Mouse (Mus musculus): Measurements from ENCODE around the gene Tnfrsf19. TPM values are rescaled to one million over a fixed set of nuclear protein-coding genes. Genes with fewer than 3 reads are reported as not detected.

Tnfrsf19 gene
- polyA plus RNA-seq, 1 experiment from 2014 or later = 21.4 TPM

DNA sequence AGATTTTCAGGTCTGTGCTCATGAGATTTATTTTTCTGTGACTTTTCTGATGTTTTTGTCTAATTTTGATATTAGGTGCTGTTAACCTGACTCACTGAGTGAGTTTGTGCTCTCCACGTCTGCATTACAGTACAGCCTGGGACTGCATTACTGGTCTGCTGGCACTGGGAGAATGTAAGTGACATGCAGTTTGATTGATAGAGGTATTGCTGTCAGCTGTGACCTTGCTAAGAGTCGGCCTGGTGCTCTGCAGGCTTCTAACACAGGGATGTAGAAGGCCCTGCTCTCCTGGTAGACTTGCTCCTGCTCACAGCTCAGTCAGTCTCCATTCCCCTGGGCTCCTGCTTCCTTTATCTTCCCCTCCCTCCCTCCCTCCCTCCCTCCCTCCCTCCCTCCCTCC, 25.3 kb downstream of the Tnfrsf19 start:
- WGBS = 50% methylated on average over 2 of the region's 2 CpGs
- Histone ChIP-seq H3K4me3 (no peak overlapping the region), H3K9me3 (no peaks in the 10 kb centered on the region), H3K4me1 (peaks cover 10% of the 10 kb centered on the region), H3K36me3 (peaks cover 20% of the 10 kb centered on the region), H3K4me2 (no peak overlapping the region), H3K9ac (no peak overlapping the region), H3K27me3 (replicated peaks) (no peaks in the 10 kb centered on the region), H3K27ac (replicated peaks) (no peak overlapping the region)
- ATAC-seq (ENCODE audit: extremely low read depth, insufficient number of reproducible peaks, low FRiP score, low TSS enrichment) = no peak

- H3K4me1 ChIP-seq = peaks cover 10% of the 10 kb centered on the region
- 86% methylated on average over 1 of the region's 1 CpGs for WGBS
- no peak overlapping the region for H3K4me3 ChIP-seq
- no peak overlapping the region for H3K4me2 ChIP-seq
- H3K9me3 ChIP-seq = no peaks in the 10 kb centered on the region
- H3K27me3 ChIP-seq (replicated peaks) = no peaks in the 10 kb centered on the region
- H3K27ac ChIP-seq (replicated peaks) = no peak overlapping the region
- H3K36me3 ChIP-seq = peaks cover 20% of the 10 kb centered on the region
- no peak for ATAC-seq (ENCODE audit: extremely low read depth, insufficient number of reproducible peaks, low FRiP score, low TSS enrichment)
- no peak overlapping the region for H3K9ac ChIP-seq
Measured at GRCm38 (mm10) chr14:61019880-61020279, 26.4 kb downstream of the Tnfrsf19 start.

DNA sequence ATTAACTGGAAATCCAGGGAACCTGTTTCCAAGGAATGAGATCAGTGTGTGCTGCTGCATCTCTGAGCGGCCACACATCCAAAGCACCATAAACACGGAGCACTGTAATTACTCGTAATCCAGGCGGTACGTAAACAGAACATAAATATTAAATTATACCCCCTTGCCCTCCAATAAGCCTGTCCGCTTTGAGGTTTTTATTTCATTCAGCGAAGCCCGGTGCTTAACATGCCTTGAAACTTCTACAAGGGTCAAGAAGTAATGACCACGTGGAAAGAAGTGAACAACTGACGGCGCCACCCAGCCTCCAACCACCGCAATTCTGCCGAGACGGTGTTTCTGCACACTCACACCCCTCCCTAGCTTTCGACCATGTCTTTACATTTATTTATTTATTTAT, 31.7 kb downstream of the Tnfrsf19 start:
- Histone ChIP-seq H3K36me3 (peaks cover 5% of the 10 kb centered on the region; the same call in 1 of the 2 replicates), H3K9ac (no peak overlapping the region), H3K4me2 (no peak overlapping the region), H3K27ac (replicated peaks) (no peak overlapping the region), H3K9me3 (no peaks in the 10 kb centered on the region), H3K4me3 (no peak overlapping the region), H3K4me1 (peaks cover 26% of the 10 kb centered on the region), H3K27me3 (replicated peaks) (no peaks in the 10 kb centered on the region)
- ATAC-seq (ENCODE audit: extremely low read depth, insufficient number of reproducible peaks, low FRiP score, low TSS enrichment) = no peak
- WGBS = 92% methylated on average over 15 of the region's 15 CpGs

DNA sequence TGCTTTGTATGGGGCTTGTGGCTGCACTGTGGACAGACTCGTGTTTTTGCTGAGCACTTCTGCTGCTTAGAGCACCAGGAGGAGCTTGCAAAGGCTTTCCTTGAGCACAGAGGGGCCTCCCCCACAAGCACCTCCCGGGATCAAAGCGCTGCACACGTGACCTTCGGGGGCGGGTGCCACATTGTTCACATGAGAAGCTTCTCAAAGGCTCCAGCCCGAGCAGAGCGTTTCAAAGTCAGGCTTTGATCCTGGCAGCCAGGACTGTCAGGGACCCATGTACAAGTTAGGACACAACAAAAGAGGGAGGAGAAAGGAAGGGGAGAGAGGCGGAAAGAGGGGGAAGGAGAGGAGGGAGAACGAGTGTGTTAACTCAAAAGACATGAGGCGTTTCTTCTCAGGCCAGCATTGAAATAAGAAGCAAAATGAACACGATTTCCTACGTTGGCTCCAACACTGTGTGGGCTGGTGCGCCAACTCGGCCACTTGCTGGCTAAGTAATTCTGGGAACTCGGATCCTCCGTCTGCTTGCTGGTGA, 33.8 kb downstream of the Tnfrsf19 start:
- Histone ChIP-seq H3K27me3 (replicated peaks) (no peaks in the 10 kb centered on the region), H3K9ac (peak overlapping the region; percentile 74), H3K27ac (replicated peaks) (peak overlapping the region; percentile 86), H3K4me3 (peak overlapping the region; percentile 42), H3K4me1 (peaks cover 22% of the 10 kb centered on the region), H3K9me3 (no peaks in the 10 kb centered on the region), H3K36me3 (no peaks in the 10 kb centered on the region), H3K4me2 (peak overlapping the region; percentile 67)
- WGBS = 1% methylated on average over 17 of the region's 17 CpGs
- peak; percentile 67; the same call in 1 of the 2 replicates for ATAC-seq (ENCODE audit: extremely low read depth, insufficient number of reproducible peaks, low FRiP score, low TSS enrichment)

GRCm38 (mm10) chr14:61011621-61012174, 34.6 kb downstream of the Tnfrsf19 start:
- no peak overlapping the region for H3K9ac ChIP-seq
- H3K4me1 ChIP-seq = peaks cover 25% of the 10 kb centered on the region
- H3K4me3 ChIP-seq = no peak overlapping the region
- H3K27me3 ChIP-seq (replicated peaks) = no peaks in the 10 kb centered on the region
- 89% methylated on average over 8 of the region's 8 CpGs for WGBS
- no peak for ATAC-seq (ENCODE audit: extremely low read depth, insufficient number of reproducible peaks, low FRiP score, low TSS enrichment)
- no peak overlapping the region for H3K4me2 ChIP-seq
- peak overlapping the region; percentile 86; the same call in 1 of the 2 replicates for H3K27ac ChIP-seq (replicated peaks)
- H3K36me3 ChIP-seq = no peaks in the 10 kb centered on the region
- H3K9me3 ChIP-seq = no peaks in the 10 kb centered on the region

DNA sequence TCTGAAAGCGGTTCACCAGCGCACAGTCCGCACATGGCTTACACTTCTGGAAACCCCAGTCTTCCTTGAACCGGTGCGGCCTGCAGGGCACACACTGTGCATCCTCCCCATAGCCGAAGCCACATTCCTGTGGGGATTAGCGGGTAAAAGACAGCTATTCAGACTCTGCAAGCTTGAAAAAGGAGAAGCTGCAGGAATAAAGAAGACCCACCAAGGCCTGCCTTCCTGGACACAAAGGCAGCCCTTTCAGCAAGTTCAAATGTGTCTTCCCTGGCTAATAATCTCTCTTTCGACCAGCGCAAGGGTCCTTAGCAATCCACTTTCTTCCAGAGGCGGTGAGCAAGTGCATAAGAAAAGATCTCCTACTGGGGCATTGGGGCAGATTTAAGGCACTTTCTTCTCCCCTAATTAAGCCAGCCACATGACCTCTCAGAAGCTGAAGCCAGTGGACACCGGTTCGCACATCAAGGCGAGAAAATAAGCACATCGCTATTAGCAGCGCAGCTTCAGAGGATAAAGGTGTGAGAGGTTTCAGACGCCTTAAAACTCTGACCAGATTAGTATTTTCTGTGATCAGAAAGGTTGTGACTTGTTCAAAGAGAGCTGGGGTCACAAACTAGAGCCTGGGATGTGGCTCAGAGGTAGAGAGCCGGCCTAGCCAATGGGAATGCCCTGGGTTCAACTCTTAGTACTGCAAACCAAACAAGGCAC, 41.0 kb downstream of the Tnfrsf19 start:
- Histone ChIP-seq H3K4me3 (no peak overlapping the region), H3K4me2 (no peak overlapping the region), H3K27ac (replicated peaks) (no peak overlapping the region), H3K4me1 (peaks cover 12% of the 10 kb centered on the region), H3K9me3 (no peaks in the 10 kb centered on the region), H3K27me3 (replicated peaks) (0 out of 2 replicates have a peak, but pooled peaks cover 2% of the 10 kb centered on the region), H3K9ac (no peak overlapping the region; the same call in 1 of the 2 replicates), H3K36me3 (peaks cover 3% of the 10 kb centered on the region; the same call in 1 of the 2 replicates)
- ATAC-seq (ENCODE audit: extremely low read depth, insufficient number of reproducible peaks, low FRiP score, low TSS enrichment) = no peak
- WGBS = 48% methylated on average over 17 of the region's 17 CpGs

- H3K9me3 ChIP-seq = no peaks in the 10 kb centered on the region
- 0 out of 2 replicates have a peak, but pooled peaks cover 2% of the 10 kb centered on the region for H3K27me3 ChIP-seq (replicated peaks)
- WGBS = 87% methylated on average over 6 of the region's 6 CpGs
- H3K4me2 ChIP-seq = no peak overlapping the region
- peaks cover 12% of the 10 kb centered on the region for H3K4me1 ChIP-seq
- no peak overlapping the region for H3K4me3 ChIP-seq
- ATAC-seq (ENCODE audit: extremely low read depth, insufficient number of reproducible peaks, low FRiP score, low TSS enrichment) = no peak
- H3K9ac ChIP-seq = no peak overlapping the region
- no peak overlapping the region for H3K27ac ChIP-seq (replicated peaks)
- peaks cover 3% of the 10 kb centered on the region; the same call in 1 of the 2 replicates for H3K36me3 ChIP-seq
Measured at GRCm38 (mm10) chr14:61003676-61004075, 42.6 kb downstream of the Tnfrsf19 start.

- Histone ChIP-seq H3K9ac (no peak overlapping the region), H3K4me2 (no peak overlapping the region), H3K4me1 (peaks cover 12% of the 10 kb centered on the region), H3K36me3 (peaks cover 3% of the 10 kb centered on the region; the same call in 1 of the 2 replicates), H3K4me3 (no peak overlapping the region), H3K27me3 (replicated peaks) (0 out of 2 replicates have a peak, but pooled peaks cover 1% of the 10 kb centered on the region), H3K9me3 (no peaks in the 10 kb centered on the region), H3K27ac (replicated peaks) (no peak overlapping the region)
- ATAC-seq (ENCODE audit: extremely low read depth, insufficient number of reproducible peaks, low FRiP score, low TSS enrichment) = no peak
- WGBS = 76% methylated on average over 5 of the region's 5 CpGs
Measured at GRCm38 (mm10) chr14:61000072-61000471, 46.2 kb downstream of the Tnfrsf19 start.

- WGBS = 81% methylated on average over 6 of the region's 6 CpGs
- Histone ChIP-seq H3K4me2 (no peak overlapping the region), H3K9me3 (no peaks in the 10 kb centered on the region), H3K27me3 (replicated peaks) (no peaks in the 10 kb centered on the region), H3K4me3 (no peak overlapping the region), H3K27ac (replicated peaks) (no peak overlapping the region), H3K36me3 (no peaks in the 10 kb centered on the region), H3K4me1 (peaks cover 27% of the 10 kb centered on the region), H3K9ac (no peak overlapping the region)
- ATAC-seq (ENCODE audit: extremely low read depth, insufficient number of reproducible peaks, low FRiP score, low TSS enrichment) = no peak
Measured at GRCm38 (mm10) chr14:60996556-60996955, 49.7 kb downstream of the Tnfrsf19 start.

- H3K27ac ChIP-seq (replicated peaks) = peak overlapping the region; percentile 7; the same call in 1 of the 2 replicates
- H3K4me3 ChIP-seq = no peak overlapping the region
- H3K27me3 ChIP-seq (replicated peaks) = no peaks in the 10 kb centered on the region
- H3K9me3 ChIP-seq = no peaks in the 10 kb centered on the region
- 0 out of 2 replicates have a peak overlapping the region, but pooled peaks have one; percentile 22 for H3K4me2 ChIP-seq
- WGBS = 48% methylated on average over 10 of the region's 10 CpGs
- peaks cover 31% of the 10 kb centered on the region for H3K4me1 ChIP-seq
- ATAC-seq (ENCODE audit: extremely low read depth, insufficient number of reproducible peaks, low FRiP score, low TSS enrichment) = no peak
- H3K36me3 ChIP-seq = no peaks in the 10 kb centered on the region
- no peak overlapping the region for H3K9ac ChIP-seq
Measured at GRCm38 (mm10) chr14:60993506-60993905, 52.8 kb downstream of the Tnfrsf19 start.

GRCm38 (mm10) chr14:60993092-60993491, 53.2 kb downstream of the Tnfrsf19 start:
- Histone ChIP-seq H3K27me3 (replicated peaks) (no peaks in the 10 kb centered on the region), H3K36me3 (no peaks in the 10 kb centered on the region), H3K4me2 (0 out of 2 replicates have a peak overlapping the region, but pooled peaks have one; percentile 22), H3K4me1 (peaks cover 35% of the 10 kb centered on the region), H3K9ac (no peak overlapping the region), H3K27ac (replicated peaks) (0 out of 2 replicates have a peak overlapping the region, but pooled peaks have one; percentile 7), H3K4me3 (no peak overlapping the region), H3K9me3 (no peaks in the 10 kb centered on the region)
- WGBS = 76% methylated on average over 3 of the region's 3 CpGs
- ATAC-seq (ENCODE audit: extremely low read depth, insufficient number of reproducible peaks, low FRiP score, low TSS enrichment) = no peak
